Mouse (Mus musculus) heart, embryonic 16.5 days (tissue): ENCODE measurements around the gene Brwd1. TPM values are rescaled to one million over a fixed set of nuclear protein-coding genes. Genes with fewer than 3 reads are reported as not detected.
"Not testable (repeated sequence)": the region's sequence is repeated elsewhere in the genome, so short reads cannot be mapped to it uniquely, and the experiment has no call there.

ENCODE experiments used
- ATAC-seq: fragments of 200-750 bp; cut with Nextera tagmentation; replicated peaks from 2 replicates; pipeline ENCODE4 v1.8.0; 2017; ENCODE audit warnings: moderate number of reproducible peaks; ENCODE audit not compliant: insufficient read depth, low FRiP score; ENCODE audit errors: extremely low read depth
- H3K27ac ChIP-seq: fragments of 300-500 bp; sonication (generic); 2 replicates; pipeline ENCODE4 v1.5.1; 2014; ENCODE audit warnings: mild to moderate bottlenecking, low read length, control low read depth, moderate library complexity
- H3K27me3 ChIP-seq: fragments of 300-500 bp; sonication (generic); 2 replicates; pipeline ENCODE4 v1.6.1; 2014; ENCODE audit warnings: low read length, mixed read lengths; ENCODE audit not compliant: control insufficient read depth, insufficient read depth
- H3K36me3 ChIP-seq: fragments of 300-500 bp; sonication (generic); 2 replicates; pipeline ENCODE4 v1.6.1; 2014; ENCODE audit not compliant: control insufficient read depth, insufficient read depth
- H3K4me1 ChIP-seq: fragments of 300-500 bp; sonication (generic); 2 replicates; pipeline ENCODE4 v1.6.1; 2014; ENCODE audit warnings: low read length, mixed read lengths; ENCODE audit not compliant: control insufficient read depth, insufficient read depth
- H3K4me2 ChIP-seq: fragments of 300-500 bp; sonication (generic); 2 replicates; pipeline ENCODE4 v1.6.1; 2014; ENCODE audit warnings: low read depth, mild to moderate bottlenecking, control low read depth, low read length
- H3K4me3 ChIP-seq: fragments of 300-500 bp; sonication (generic); 2 replicates; pipeline ENCODE4 v1.5.1; 2014; ENCODE audit warnings: mild to moderate bottlenecking, control low read depth, low read length
- H3K9ac ChIP-seq: fragments of 300-500 bp; sonication (generic); 2 replicates; pipeline ENCODE4 v1.6.1; 2014; ENCODE audit warnings: low read length, control low read depth
- H3K9me3 ChIP-seq: fragments of 300-500 bp; sonication (generic); replicated peaks from 2 replicates; pipeline ENCODE4 v1.6.1; 2016; ENCODE audit warnings: low read length; ENCODE audit not compliant: control insufficient read depth
- WGBS: fragments of 180-500 bp; shearing (Covaris S2); extraction: QIAGEN DNeasy Blood & Tissue Kit; methylation state at CpG from one replicate; pipeline ENCODE4 v1.1.7; 2014; 5-methylcytosine and 5-hydroxymethylcytosine counted together
- polyA plus RNA-seq: library from polyadenylated mRNA; unstranded; fragments of >200 nt; fragmentation: Nextera tagmentation; extraction: Ambion mirVana; gene quantifications from 2 replicates; pipeline ENCODE4 v1.2.1, GENCODE M21; 2015

Brwd1 gene
- polyA plus RNA-seq, 1 experiment from 2014 or later = 68.3 TPM

GRCm38 (mm10) chr16:96040691-96041090 is 41.6 kb downstream of the Brwd1 start:
- H3K9ac ChIP-seq = no peak overlapping the region
- no peaks in the 10 kb centered on the region for H3K27me3 ChIP-seq
- no peak overlapping the region for H3K4me2 ChIP-seq
- no peak overlapping the region for H3K27ac ChIP-seq
- 95% methylated on average over 4 of the region's 4 CpGs for WGBS
- H3K4me1 ChIP-seq = no peaks in the 10 kb centered on the region
- ATAC-seq = no peak
- H3K36me3 ChIP-seq = peaks cover 73% of the 10 kb centered on the region
- no peak overlapping the region for H3K4me3 ChIP-seq
- no peaks in the 10 kb centered on the region for H3K9me3 ChIP-seq

- H3K36me3 ChIP-seq = peaks cover 77% of the 10 kb centered on the region
- H3K4me2 ChIP-seq = no peak overlapping the region
- H3K27me3 ChIP-seq = no peaks in the 10 kb centered on the region
- ATAC-seq = no peak
- WGBS = 78% methylated on average over 6 of the region's 6 CpGs
- H3K4me1 ChIP-seq = no peaks in the 10 kb centered on the region
- H3K4me3 ChIP-seq = no peak overlapping the region
- H3K27ac ChIP-seq = no peak overlapping the region
- no peak overlapping the region for H3K9ac ChIP-seq
- no peaks in the 10 kb centered on the region for H3K9me3 ChIP-seq
Measured at GRCm38 (mm10) chr16:96039538-96039937, 42.8 kb downstream of the Brwd1 start.

GRCm38 (mm10) chr16:96034473-96034872 is 47.9 kb downstream of the Brwd1 start:
- Histone ChIP-seq H3K27ac (no peak overlapping the region), H3K9me3 (no peaks in the 10 kb centered on the region), H3K27me3 (no peaks in the 10 kb centered on the region), H3K36me3 (peaks cover 74% of the 10 kb centered on the region), H3K9ac (no peak overlapping the region), H3K4me1 (no peaks in the 10 kb centered on the region), H3K4me2 (no peak overlapping the region), H3K4me3 (no peak overlapping the region)
- ATAC-seq = no peak
- 93% methylated on average over 6 of the region's 6 CpGs for WGBS

- no peak for ATAC-seq
- H3K9ac ChIP-seq = no peak overlapping the region
- no peak overlapping the region for H3K4me2 ChIP-seq
- H3K4me1 ChIP-seq = no peaks in the 10 kb centered on the region
- WGBS = 51% methylated on average over 13 of the region's 13 CpGs
- H3K36me3 ChIP-seq = peaks cover 74% of the 10 kb centered on the region
- H3K9me3 ChIP-seq = no peaks in the 10 kb centered on the region
- no peak overlapping the region for H3K27ac ChIP-seq
- H3K4me3 ChIP-seq = no peak overlapping the region
- H3K27me3 ChIP-seq = no peaks in the 10 kb centered on the region
Measured at GRCm38 (mm10) chr16:96032368-96033043, 49.8 kb downstream of the Brwd1 start.

GRCm38 (mm10) chr16:96030476-96031102 is 51.7 kb downstream of the Brwd1 start:
- Histone ChIP-seq H3K36me3 (peaks cover 74% of the 10 kb centered on the region), H3K4me1 (no peaks in the 10 kb centered on the region), H3K27ac (no peak overlapping the region), H3K4me3 (no peak overlapping the region), H3K9ac (no peak overlapping the region), H3K9me3 (no peaks in the 10 kb centered on the region), H3K27me3 (no peaks in the 10 kb centered on the region), H3K4me2 (no peak overlapping the region)
- no peak for ATAC-seq
- WGBS = 98% methylated on average over 2 of the region's 2 CpGs

GRCm38 (mm10) chr16:96026256-96026655 is 56.1 kb downstream of the Brwd1 start:
- H3K36me3 ChIP-seq = peaks cover 66% of the 10 kb centered on the region
- no peak overlapping the region for H3K9ac ChIP-seq
- WGBS = 87% methylated on average over 5 of the region's 5 CpGs
- H3K27me3 ChIP-seq = no peaks in the 10 kb centered on the region
- no peak overlapping the region for H3K4me3 ChIP-seq
- H3K27ac ChIP-seq = no peak overlapping the region
- ATAC-seq = no peak
- H3K4me2 ChIP-seq = no peak overlapping the region
- no peaks in the 10 kb centered on the region for H3K4me1 ChIP-seq
- H3K9me3 ChIP-seq = no peaks in the 10 kb centered on the region

GRCm38 (mm10) chr16:96025244-96025643 is 57.1 kb downstream of the Brwd1 start:
- no peak overlapping the region for H3K27ac ChIP-seq
- no peaks in the 10 kb centered on the region for H3K27me3 ChIP-seq
- H3K4me3 ChIP-seq = no peak overlapping the region
- WGBS = 76% methylated on average over 3 of the region's 3 CpGs
- no peaks in the 10 kb centered on the region for H3K9me3 ChIP-seq
- no peak for ATAC-seq
- no peak overlapping the region for H3K4me2 ChIP-seq
- H3K4me1 ChIP-seq = no peaks in the 10 kb centered on the region
- no peak overlapping the region for H3K9ac ChIP-seq
- peaks cover 65% of the 10 kb centered on the region for H3K36me3 ChIP-seq

- H3K4me1 ChIP-seq = no peaks in the 10 kb centered on the region
- no peak for ATAC-seq
- 85% methylated on average over 10 of the region's 10 CpGs for WGBS
- no peaks in the 10 kb centered on the region for H3K27me3 ChIP-seq
- H3K4me3 ChIP-seq = no peak overlapping the region
- H3K9me3 ChIP-seq = no peaks in the 10 kb centered on the region
- H3K4me2 ChIP-seq = no peak overlapping the region
- no peak overlapping the region for H3K27ac ChIP-seq
- no peak overlapping the region for H3K9ac ChIP-seq
- H3K36me3 ChIP-seq = peaks cover 69% of the 10 kb centered on the region
Measured at GRCm38 (mm10) chr16:96021045-96021444, 61.3 kb downstream of the Brwd1 start.

GRCm38 (mm10) chr16:96009124-96009523 is 73.2 kb downstream of the Brwd1 start:
- not testable (repeated sequence) for H3K4me2 ChIP-seq, H3K27me3 ChIP-seq, H3K27ac ChIP-seq, H3K4me1 ChIP-seq, H3K4me3 ChIP-seq, H3K36me3 ChIP-seq, H3K9ac ChIP-seq, H3K9me3 ChIP-seq, ATAC-seq
- WGBS = no CpG with 5 or more reads among the region's 10 CpGs
